Mouse (Mus musculus) retina, postnatal 7 days (tissue): ENCODE data around the gene Rnf220.

Experiments used
- DNase-seq: peaks from one replicate; pipeline ENCODE4 v3.0.0-alpha.2; 2012; ENCODE audit warnings: low read depth, low spot score

Rnf220 gene

GRCm38 (mm10) chr4:117438064-117438463 lies 58.8 kb downstream of the Rnf220 start:
- DNase-seq, result no peak

GRCm38 (mm10) chr4:117436995-117437660 lies 59.7 kb downstream of the Rnf220 start:
- DNase-seq, result no peak

- DNase-seq, result no peak
Measured at GRCm38 (mm10) chr4:117434336-117434735, 62.5 kb downstream of the Rnf220 start.

GRCm38 (mm10) chr4:117429604-117430003 lies 67.2 kb downstream of the Rnf220 start:
- DNase-seq, result no peak

- DNase-seq, result no peak
Measured at GRCm38 (mm10) chr4:117427540-117427939, 69.3 kb downstream of the Rnf220 start.

- no peak for DNase-seq
Measured at GRCm38 (mm10) chr4:117421077-117421476, 75.8 kb downstream of the Rnf220 start.

GRCm38 (mm10) chr4:117416827-117417226 lies 80.0 kb downstream of the Rnf220 start:
- no peak for DNase-seq

- no peak for DNase-seq
Measured at GRCm38 (mm10) chr4:117410049-117410410, 86.8 kb downstream of the Rnf220 start.

GRCm38 (mm10) chr4:117409144-117410048 lies 87.5 kb downstream of the Rnf220 start:
- no peak for DNase-seq

- DNase-seq, result no peak
Measured at GRCm38 (mm10) chr4:117407945-117408344, 88.9 kb downstream of the Rnf220 start.

- peak; percentile 23 for DNase-seq
Measured at GRCm38 (mm10) chr4:117405999-117406398, 90.9 kb downstream of the Rnf220 start.

GRCm38 (mm10) chr4:117405211-117405610 lies 91.6 kb downstream of the Rnf220 start:
- no peak for DNase-seq

- DNase-seq, result no peak
Measured at GRCm38 (mm10) chr4:117403411-117403810, 93.4 kb downstream of the Rnf220 start.

GRCm38 (mm10) chr4:117397128-117397527 lies 99.7 kb downstream of the Rnf220 start:
- no peak for DNase-seq

GRCm38 (mm10) chr4:117393027-117393426 lies 103.8 kb downstream of the Rnf220 start:
- DNase-seq, result no peak

GRCm38 (mm10) chr4:117392391-117392790 lies 104.5 kb downstream of the Rnf220 start:
- DNase-seq, result no peak

GRCm38 (mm10) chr4:117391966-117392365 lies 104.9 kb downstream of the Rnf220 start:
- no peak for DNase-seq

GRCm38 (mm10) chr4:117390850-117391795 lies 105.7 kb downstream of the Rnf220 start:
- DNase-seq, result no peak

GRCm38 (mm10) chr4:117389264-117390054 lies 107.4 kb downstream of the Rnf220 start:
- no peak for DNase-seq

- DNase-seq, result no peak
Measured at GRCm38 (mm10) chr4:117385247-117385646, 111.6 kb downstream of the Rnf220 start.

- no peak for DNase-seq
Measured at GRCm38 (mm10) chr4:117381846-117382245, 115.0 kb downstream of the Rnf220 start.
